Mouse (Mus musculus) small intestine, adult 2 months (tissue): ENCODE data around the gene Dtymk.

ENCODE experiments used
- CTCF ChIP-seq: fragments of 200-500 bp; IDR thresholded peaks from 2 replicates; pipeline ENCODE4 v1.5.1; 2012; ENCODE audit warnings: low read depth, mild to moderate bottlenecking, control low read depth, inconsistent platforms, low read length, moderate library complexity, mixed read lengths; ENCODE audit not compliant: insufficient replicate concordance, insufficient read length; ENCODE audit errors: extremely low read depth
- POLR2A ChIP-seq: fragments of 200-500 bp; IDR thresholded peaks from 2 replicates; pipeline ENCODE4 v1.6.1; 2012; ENCODE audit warnings: low read depth, mild to moderate bottlenecking, control low read depth, inconsistent platforms, low read length, moderate library complexity

DNA sequence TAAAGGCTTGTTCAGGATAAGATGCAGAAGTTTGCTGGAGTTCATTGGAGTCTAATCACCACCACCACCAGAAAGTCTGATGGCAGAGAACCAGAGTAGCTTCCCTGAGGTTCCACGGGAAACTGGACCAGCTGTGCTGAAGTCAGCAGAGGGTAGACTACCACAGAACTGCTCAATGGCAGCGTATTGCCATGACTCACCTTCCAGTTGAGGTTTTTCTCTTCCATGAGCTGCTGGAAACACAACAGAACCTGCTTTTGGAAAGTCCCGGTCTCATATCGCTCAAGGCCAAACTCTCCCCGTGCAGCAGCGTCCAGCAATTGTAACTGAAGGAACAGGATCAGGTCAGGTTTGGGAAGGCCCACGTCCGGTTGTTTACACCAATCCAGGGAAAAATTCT, 7.2 kb downstream of the Dtymk start:
- TF ChIP-seq CTCF (no peak), POLR2A (no peak)
